Mouse (Mus musculus): Measurements from ENCODE around the gene Tgfbr3. TPM values are rescaled to one million over a fixed set of nuclear protein-coding genes. Genes with fewer than 3 reads are reported as not detected.

The Tgfbr3 gene
- total RNA-seq, 4 experiments from 2014 or later = 19.3 to 24.8 (median 21.5) TPM

DNA sequence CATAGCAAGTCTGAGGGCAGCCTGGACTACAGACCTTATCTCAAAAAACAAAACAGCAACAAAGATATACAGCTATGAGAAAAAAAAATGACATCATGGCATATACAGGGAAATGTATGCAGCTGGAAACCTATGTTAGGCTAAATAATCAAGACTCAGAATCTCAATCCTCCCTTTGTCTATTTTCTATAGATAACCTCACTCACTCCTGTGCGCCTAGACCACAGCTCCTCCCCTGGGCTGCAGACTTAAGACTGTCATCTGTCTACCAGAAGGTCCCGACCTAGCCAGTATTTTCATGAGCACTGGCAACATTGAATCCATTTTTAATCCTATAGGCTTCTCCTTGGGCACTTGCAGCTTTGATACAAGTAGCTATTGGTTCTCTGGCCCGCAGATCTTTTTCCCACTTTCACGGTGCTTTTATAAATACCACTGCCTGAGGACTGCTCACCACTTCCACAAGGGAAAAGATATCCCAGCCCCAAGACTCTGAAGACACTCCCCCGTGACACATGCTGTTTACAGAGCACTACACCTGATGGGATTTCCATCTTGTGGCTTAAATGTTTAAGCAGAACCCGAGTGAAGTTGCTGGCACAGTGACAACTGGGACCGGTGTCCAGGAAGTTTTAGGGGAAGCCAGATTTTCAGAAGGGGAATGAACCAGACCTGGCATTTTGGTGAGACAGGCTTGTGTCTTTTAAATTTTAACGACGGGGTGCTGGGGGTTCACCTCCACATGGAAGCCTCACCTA lies 138.7 kb downstream of the Tgfbr3 start:
- no peak for DNase-seq (ENCODE audit: low spot score in 2 of 2)

GRCm38 (mm10) chr5:107147951-107148766 lies 141.3 kb downstream of the Tgfbr3 start:
- DNase-seq (ENCODE audit: low spot score in 2 of 2) = peak; percentile 81 to 82

DNA sequence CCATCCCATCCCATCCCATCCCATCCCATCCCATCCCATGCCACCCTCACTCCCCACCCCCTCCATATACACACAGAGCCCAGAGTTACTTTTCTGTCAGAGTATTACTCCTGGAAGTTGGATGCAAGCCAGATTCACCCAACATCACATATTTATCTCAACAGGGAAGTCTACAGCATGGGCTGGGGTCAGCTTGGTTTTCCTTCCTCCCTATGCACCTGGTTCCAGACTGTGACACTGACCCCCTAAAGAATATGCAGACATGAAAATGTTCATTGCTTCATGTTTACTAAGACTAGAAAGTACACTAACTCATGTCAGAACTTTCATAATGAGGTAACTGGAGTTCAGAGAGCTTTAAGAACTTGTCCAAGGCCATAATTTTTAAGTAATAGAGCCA lies 142.0 kb downstream of the Tgfbr3 start:
- no peak for DNase-seq (ENCODE audit: low spot score in 2 of 2)

DNA sequence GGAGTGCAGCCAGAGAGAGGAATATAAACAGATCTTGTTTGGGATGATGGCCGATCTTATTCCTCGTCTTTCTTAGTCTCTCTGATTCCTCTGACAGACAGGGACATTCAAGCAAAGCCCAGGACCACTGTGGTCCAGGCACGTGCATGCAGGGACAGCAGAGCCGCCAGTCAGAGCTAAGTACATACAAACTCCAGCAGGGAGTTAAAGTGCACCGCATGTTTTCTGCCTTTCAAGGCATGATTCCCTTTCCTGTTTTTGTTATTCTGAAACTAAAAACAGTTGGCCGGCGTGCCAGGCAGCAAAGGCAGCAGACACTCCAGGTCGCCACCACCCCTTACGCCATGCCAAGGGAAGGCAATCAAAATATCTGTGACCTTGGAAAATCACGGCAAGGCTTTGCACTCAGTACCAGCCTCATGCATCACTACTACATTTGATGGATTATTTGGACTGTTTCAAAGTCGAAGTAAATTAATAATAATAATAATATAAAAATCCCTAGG lies 143.3 kb downstream of the Tgfbr3 start:
- DNase-seq (ENCODE audit: low spot score in 2 of 2) = no peak

- DNase-seq (ENCODE audit: low spot score in 2 of 2) = no peak
These were observed 144.3 kb downstream of the Tgfbr3 start for GRCm38 (mm10) chr5:107145125-107145524.

GRCm38 (mm10) chr5:107144263-107144843 lies 145.1 kb downstream of the Tgfbr3 start:
- DNase-seq (ENCODE audit: low spot score in 2 of 2) = peak in 1 of 2 experiments; percentile 17

DNA sequence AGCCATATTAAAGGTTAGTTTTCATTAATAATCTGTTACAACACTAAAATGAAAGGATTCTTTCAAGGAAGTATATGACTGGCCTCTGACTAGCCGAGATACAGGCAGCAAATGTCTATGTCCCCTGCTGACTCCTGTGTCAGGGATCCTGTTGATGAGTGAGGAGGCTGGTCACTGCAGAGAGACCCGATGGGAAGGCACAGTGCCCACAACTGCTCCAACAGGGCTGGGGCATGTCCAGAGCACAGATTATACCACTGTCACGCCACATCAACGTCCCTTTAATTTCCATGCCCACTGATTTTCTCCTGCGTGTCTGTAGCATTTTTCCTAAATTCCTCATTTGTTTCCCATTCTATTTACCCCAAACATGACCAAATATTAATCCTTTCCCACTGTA lies 146.0 kb downstream of the Tgfbr3 start:
- no peak for DNase-seq (ENCODE audit: low spot score in 2 of 2)

GRCm38 (mm10) chr5:107142791-107143190 lies 146.6 kb downstream of the Tgfbr3 start:
- no peak for DNase-seq (ENCODE audit: low spot score in 2 of 2)

DNA sequence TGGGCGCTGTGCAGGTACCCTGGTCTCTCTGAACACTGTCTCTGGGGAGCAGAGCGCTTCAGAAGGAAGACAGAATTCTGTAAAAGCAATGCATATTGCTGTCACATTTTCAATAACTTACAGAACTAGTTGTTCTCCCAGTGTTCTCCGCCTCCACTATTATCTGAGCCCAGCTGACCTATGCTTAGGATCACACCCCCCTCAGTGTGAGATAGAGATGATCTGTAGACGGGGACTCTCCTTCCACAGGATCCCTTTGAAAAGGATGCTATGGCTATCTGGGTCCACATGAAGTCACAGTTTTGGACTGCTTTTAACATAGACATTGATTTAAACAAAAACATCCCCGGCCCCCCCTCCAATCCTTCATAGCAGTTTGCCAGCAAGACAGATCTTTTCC lies 148.1 kb downstream of the Tgfbr3 start:
- DNase-seq (ENCODE audit: low spot score in 2 of 2) = no peak

GRCm38 (mm10) chr5:107139800-107140651 lies 149.4 kb downstream of the Tgfbr3 start:
- no peak for DNase-seq (ENCODE audit: low spot score in 2 of 2)

DNA sequence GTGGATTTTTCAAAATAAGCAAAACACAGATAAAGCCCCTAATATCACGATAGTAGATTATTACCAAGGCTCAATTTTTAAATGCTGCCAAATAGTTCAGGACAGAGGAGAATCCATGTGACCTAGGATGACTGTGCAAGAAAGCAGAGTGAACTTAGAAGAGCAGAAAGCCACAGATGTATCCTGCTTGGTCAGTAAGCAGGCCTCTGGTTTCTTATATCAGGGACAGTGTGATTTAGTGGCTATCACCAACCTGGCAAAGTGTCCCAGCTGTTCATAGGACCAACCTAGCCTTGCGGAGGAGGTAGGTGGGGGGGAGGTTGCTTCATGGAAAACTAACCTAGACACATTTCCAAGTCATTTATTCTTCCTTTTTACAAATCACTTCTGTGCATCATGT lies 156.1 kb downstream of the Tgfbr3 start:
- no peak for DNase-seq (ENCODE audit: low spot score in 2 of 2)

- no peak for DNase-seq (ENCODE audit: low spot score in 2 of 2)
These were observed 157.2 kb downstream of the Tgfbr3 start for GRCm38 (mm10) chr5:107132231-107132630.

DNA sequence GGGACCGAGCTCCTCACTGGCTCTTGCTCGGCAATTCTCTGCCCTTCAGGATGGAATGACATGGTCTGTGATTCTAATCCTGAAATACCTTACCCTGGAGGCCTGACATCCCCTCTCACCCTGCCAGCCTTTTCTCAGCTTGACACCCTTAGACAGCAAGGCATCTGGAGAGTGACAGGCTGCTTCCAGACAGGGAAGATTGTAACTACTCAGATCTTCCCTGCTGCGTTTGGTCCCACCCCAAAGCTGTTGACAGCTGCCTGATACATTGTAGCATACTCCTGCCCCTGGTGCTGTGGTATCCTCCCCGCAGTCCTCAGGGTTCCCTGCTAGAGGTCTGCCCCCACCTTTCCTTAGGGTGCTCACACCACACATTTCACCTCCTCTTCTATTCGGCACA lies 160.1 kb downstream of the Tgfbr3 start:
- no peak for DNase-seq (ENCODE audit: low spot score in 2 of 2)

- peak in 1 of 2 experiments; percentile 47 for DNase-seq (ENCODE audit: low spot score in 2 of 2)
These were observed 162.9 kb downstream of the Tgfbr3 start for GRCm38 (mm10) chr5:107126561-107126960.

DNA sequence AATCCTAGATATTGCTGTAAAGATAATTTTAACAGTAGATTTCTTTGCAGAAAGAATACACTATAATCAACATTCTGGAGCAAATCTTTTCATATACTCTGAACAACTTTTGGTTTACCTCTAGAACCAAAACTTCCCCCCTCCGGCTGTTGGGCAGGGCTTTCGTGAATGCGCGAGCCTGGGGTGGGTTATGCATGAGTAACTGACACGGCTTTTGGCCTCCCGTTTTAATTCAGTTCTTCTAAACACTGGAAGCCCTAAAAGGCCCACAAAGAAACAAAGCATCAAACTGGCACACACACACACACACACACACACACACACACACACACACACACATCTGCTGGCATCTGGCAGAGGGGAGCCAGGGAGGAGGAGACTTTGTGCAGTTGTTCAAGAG lies 164.3 kb downstream of the Tgfbr3 start:
- no peak for DNase-seq (ENCODE audit: low spot score in 2 of 2)

GRCm38 (mm10) chr5:107124531-107124930 lies 164.9 kb downstream of the Tgfbr3 start:
- DNase-seq (ENCODE audit: low spot score in 2 of 2) = no peak

GRCm38 (mm10) chr5:107122622-107123021 lies 166.8 kb downstream of the Tgfbr3 start:
- DNase-seq (ENCODE audit: low spot score in 2 of 2) = no peak

DNA sequence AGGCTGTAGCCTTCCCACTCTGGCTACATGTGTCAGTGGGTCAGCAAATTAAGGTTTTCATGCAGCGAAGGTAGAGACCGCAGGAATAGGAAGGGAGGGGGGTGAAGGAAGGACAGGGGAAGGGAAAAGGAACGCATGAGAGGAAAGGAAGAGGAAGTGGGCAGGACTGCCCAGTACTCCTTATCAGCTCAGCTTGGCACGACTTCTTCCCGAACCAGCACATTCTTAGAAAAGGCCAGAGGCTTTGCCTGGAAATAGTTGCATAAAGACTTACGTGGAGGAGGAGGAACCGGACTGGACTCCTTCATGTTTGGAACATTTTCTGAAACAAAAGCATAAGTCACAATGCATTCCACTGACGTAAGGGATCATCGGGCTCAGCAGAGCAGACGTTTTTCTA lies 168.3 kb downstream of the Tgfbr3 start:
- no peak for DNase-seq (ENCODE audit: low spot score in 2 of 2)

- DNase-seq (ENCODE audit: low spot score in 2 of 2) = peak in 1 of 2 experiments; percentile 38
These were observed 168.8 kb downstream of the Tgfbr3 start for GRCm38 (mm10) chr5:107120624-107121023.

DNA sequence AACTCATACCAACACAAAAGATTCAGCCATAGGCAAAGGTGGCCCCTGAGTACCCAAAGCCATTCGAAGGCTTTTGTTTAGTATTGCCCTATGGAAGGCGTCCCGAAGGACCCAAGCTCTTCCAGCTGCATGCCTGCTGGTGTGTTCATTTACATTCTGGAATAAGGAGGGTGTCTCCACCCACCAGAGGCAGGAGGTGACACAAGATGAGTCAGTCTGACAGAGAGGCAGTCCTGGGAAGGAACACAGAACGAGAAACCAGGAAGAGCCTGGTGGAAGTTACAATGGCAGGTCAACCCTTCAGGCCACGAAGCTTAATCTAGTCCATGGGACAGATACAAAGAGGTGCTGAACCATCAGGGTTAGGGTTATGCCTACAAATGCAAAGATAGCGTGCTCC lies 169.5 kb downstream of the Tgfbr3 start:
- DNase-seq (ENCODE audit: low spot score in 2 of 2) = no peak

- DNase-seq (ENCODE audit: low spot score in 2 of 2) = no peak
These were observed 172.6 kb downstream of the Tgfbr3 start for GRCm38 (mm10) chr5:107116821-107117220.
